Mouse (Mus musculus): ENCODE data around the gene Ghrl.

DNA sequence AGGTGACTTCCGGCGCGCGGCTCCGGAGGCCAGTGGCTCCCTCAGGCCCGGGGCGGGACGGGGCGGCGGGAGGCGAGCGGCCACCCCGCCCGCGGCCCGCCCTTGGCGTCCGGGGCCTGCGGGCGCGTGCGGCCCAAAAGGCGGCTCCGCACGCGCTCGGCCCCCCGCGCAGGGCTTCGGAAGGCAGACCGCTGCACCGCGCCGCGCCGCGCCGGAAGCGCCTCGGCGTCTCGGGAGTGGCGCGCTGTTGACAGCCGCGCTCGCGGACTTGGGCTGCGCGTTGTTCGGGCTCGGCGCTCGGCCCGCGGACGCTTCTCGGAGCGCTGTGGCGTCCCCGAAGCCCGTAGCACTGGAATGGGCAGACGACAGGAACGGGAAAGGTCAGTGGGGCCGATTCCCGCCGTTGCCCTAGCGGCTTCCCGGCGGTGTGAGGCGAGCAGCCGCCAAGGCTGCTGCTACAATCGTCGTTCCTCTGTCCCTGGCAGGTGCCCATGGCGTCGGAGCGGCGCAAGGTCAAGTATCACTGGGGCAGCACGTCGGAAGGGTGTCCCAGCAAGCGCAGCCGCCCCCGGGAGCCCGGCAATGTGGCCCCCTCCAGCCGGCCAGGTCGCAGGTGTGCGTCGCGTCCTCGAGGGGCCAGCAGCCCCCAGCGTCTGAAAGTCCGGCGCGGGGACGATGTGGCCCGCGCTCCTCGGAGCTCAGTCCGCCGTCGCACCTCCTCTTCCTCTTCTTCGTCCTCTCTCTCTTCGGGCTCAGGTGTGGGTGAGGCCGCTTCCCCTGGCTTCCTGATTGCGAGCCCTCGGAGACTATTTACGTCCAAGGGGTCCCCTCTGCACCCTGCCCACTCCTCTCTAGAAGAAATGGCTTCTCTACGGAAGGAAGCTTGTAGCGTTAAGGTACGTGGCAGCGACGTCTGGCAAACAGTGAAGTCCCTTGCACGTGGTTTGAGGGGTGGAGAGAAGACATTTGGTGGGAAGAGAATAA is 22.2 kb downstream of the Ghrl start:
- TF ChIP-seq CTCF (IDR thresholded peaks at IDR 0.05; ENCODE audit: low read depth, low read length) (no peak), POLR2A (IDR thresholded peaks at IDR 0.05; ENCODE audit: borderline replicate concordance, low read depth, low read length) (no peak)

Measured in bone marrow macrophage, adult 2 months (primary cell).